Mouse (Mus musculus) stomach, postnatal 0 days (tissue): Measurements from ENCODE around the gene Adra1b. TPM values are rescaled to one million over a fixed set of nuclear protein-coding genes. Genes with fewer than 3 reads are reported as not detected.

ENCODE experiments used
- ATAC-seq: fragments of 200-750 bp; cut with Nextera tagmentation; 2 replicates; pipeline ENCODE4 v1.8.0; 2017; ENCODE audit not compliant: low FRiP score, low TSS enrichment
- DNase-seq: peaks from one replicate; pipeline ENCODE4 v3.0.0-alpha.2; 2016; ENCODE audit warnings: low spot score
- H3K27ac ChIP-seq: fragments of 300-500 bp; sonication (generic); replicated peaks from 2 replicates; pipeline ENCODE4 v1.5.1; 2014; ENCODE audit warnings: mild to moderate bottlenecking, control low read depth
- H3K27me3 ChIP-seq: fragments of 300-500 bp; sonication (generic); 2 replicates; pipeline ENCODE4 v1.6.1; 2014; ENCODE audit warnings: low read length; ENCODE audit not compliant: control insufficient read depth, insufficient read depth
- H3K36me3 ChIP-seq: fragments of 300-500 bp; sonication (generic); 2 replicates; pipeline ENCODE4 v1.6.1; 2014; ENCODE audit warnings: low read length, mixed read lengths; ENCODE audit not compliant: control insufficient read depth, insufficient read depth
- H3K4me1 ChIP-seq: fragments of 300-500 bp; sonication (generic); replicated peaks from 2 replicates; pipeline ENCODE4 v1.6.1; 2014; ENCODE audit warnings: antibody characterized with exemption; ENCODE audit not compliant: control insufficient read depth, insufficient read depth
- H3K4me2 ChIP-seq: fragments of 300-500 bp; sonication (generic); replicated peaks from 2 replicates; pipeline ENCODE4 v1.6.1; 2014; ENCODE audit warnings: low read depth, mild to moderate bottlenecking, control low read depth, moderate library complexity
- H3K4me3 ChIP-seq: fragments of 300-500 bp; sonication (generic); 2 replicates; pipeline ENCODE4 v1.5.1; 2014; ENCODE audit warnings: low read depth, low read length, control low read depth
- H3K9ac ChIP-seq: fragments of 300-500 bp; sonication (generic); 2 replicates; pipeline ENCODE4 v1.6.1; 2014; ENCODE audit warnings: mild to moderate bottlenecking, low read length, control low read depth, mixed read lengths
- H3K9me3 ChIP-seq: fragments of 300-500 bp; sonication (generic); 2 replicates; pipeline ENCODE4 v1.6.1; 2016; ENCODE audit warnings: low read length; ENCODE audit not compliant: control insufficient read depth
- CTCF ChIP-seq: IDR thresholded peaks from 2 replicates; pipeline ENCODE4 v1.5.1; 2016; ENCODE audit warnings: antibody characterized with exemption, low read depth, mild to moderate bottlenecking, moderate library complexity
- EP300 ChIP-seq: optimal IDR thresholded peaks from 2 replicates; pipeline ENCODE3; 2016; ENCODE audit warnings: antibody characterized with exemption
- WGBS: fragments of 180-500 bp; shearing (Covaris S2); extraction: QIAGEN DNeasy Blood & Tissue Kit; methylation state at CpG from one replicate; pipeline ENCODE4 v1.1.7; 2014; 5-methylcytosine and 5-hydroxymethylcytosine counted together
- polyA plus RNA-seq: library from polyadenylated mRNA; unstranded; fragments of >200 nt; fragmentation: Nextera tagmentation; extraction: Ambion mirVana; gene quantifications from 2 replicates; pipeline ENCODE4 v1.2.1, GENCODE M21; 2015

Gene Adra1b
- polyA plus RNA-seq, 1 experiment from 2014 or later, result 0.10 TPM

GRCm38 (mm10) chr11:43891457-43891856, 9.6 kb downstream of the Adra1b start:
- Histone ChIP-seq H3K27me3 (no peaks in the 10 kb centered on the region), H3K4me2 (no peak overlapping the region), H3K9ac (no peak overlapping the region), H3K36me3 (no peaks in the 10 kb centered on the region), H3K27ac (no peak overlapping the region), H3K4me3 (no peak overlapping the region), H3K4me1 (no peaks in the 10 kb centered on the region), H3K9me3 (no peaks in the 10 kb centered on the region)
- TF ChIP-seq EP300, result no peak
- no peak for TF ChIP-seq CTCF
- DNase-seq (no peak), ATAC-seq (no peak)
- WGBS, result 85% methylated on average over 3 of the region's 3 CpGs

GRCm38 (mm10) chr11:43889208-43889915, 11.6 kb downstream of the Adra1b start:
- ATAC-seq, result no peak
- WGBS, result 66% methylated on average over 8 of the region's 8 CpGs

GRCm38 (mm10) chr11:43888736-43889135, 12.3 kb downstream of the Adra1b start:
- no peak for DNase-seq
- Histone ChIP-seq H3K36me3 (no peaks in the 10 kb centered on the region), H3K9ac (no peak overlapping the region), H3K9me3 (no peaks in the 10 kb centered on the region), H3K4me2 (no peak overlapping the region), H3K27me3 (no peaks in the 10 kb centered on the region), H3K4me3 (no peak overlapping the region), H3K4me1 (no peaks in the 10 kb centered on the region), H3K27ac (no peak overlapping the region)
- TF ChIP-seq EP300, result no peak
- 83% methylated on average over 8 of the region's 8 CpGs for WGBS
- ATAC-seq, result no peak

More at GRCm38 (mm10) chr11:43889208-43889915, 11.6 kb downstream of the Adra1b start:
- no peaks in the 10 kb centered on the region for H3K4me1 ChIP-seq
- no peak overlapping the region for H3K4me3 ChIP-seq
- H3K4me2 ChIP-seq, result no peak overlapping the region
- no peaks in the 10 kb centered on the region for H3K27me3 ChIP-seq
- no peaks in the 10 kb centered on the region for H3K9me3 ChIP-seq
- H3K27ac ChIP-seq, result no peak overlapping the region
- H3K9ac ChIP-seq, result no peak overlapping the region
- H3K36me3 ChIP-seq, result no peaks in the 10 kb centered on the region
- TF ChIP-seq CTCF (no peak), EP300 (no peak)
- no peak for DNase-seq

- no peaks in the 10 kb centered on the region for H3K4me1 ChIP-seq
- no peak for ATAC-seq
- H3K27me3 ChIP-seq, result no peaks in the 10 kb centered on the region
- H3K9ac ChIP-seq, result no peak overlapping the region
- H3K4me3 ChIP-seq, result no peak overlapping the region
- no peak for DNase-seq
- no peak overlapping the region for H3K4me2 ChIP-seq
- H3K27ac ChIP-seq, result no peak overlapping the region
- no peaks in the 10 kb centered on the region for H3K36me3 ChIP-seq
- no peak for TF ChIP-seq EP300
- TF ChIP-seq CTCF, result no peak
- no peaks in the 10 kb centered on the region for H3K9me3 ChIP-seq
These were observed 13.4 kb downstream of the Adra1b start for GRCm38 (mm10) chr11:43887597-43887996.

- no peak overlapping the region for H3K4me2 ChIP-seq
- no peaks in the 10 kb centered on the region for H3K36me3 ChIP-seq
- DNase-seq (no peak), ATAC-seq (no peak)
- no peaks in the 10 kb centered on the region for H3K9me3 ChIP-seq
- H3K4me1 ChIP-seq, result no peaks in the 10 kb centered on the region
- no peaks in the 10 kb centered on the region for H3K27me3 ChIP-seq
- no peak overlapping the region for H3K27ac ChIP-seq
- TF ChIP-seq CTCF (no peak), EP300 (no peak)
- no peak overlapping the region for H3K9ac ChIP-seq
- no peak overlapping the region for H3K4me3 ChIP-seq
These were observed 16.5 kb downstream of the Adra1b start for GRCm38 (mm10) chr11:43884521-43884920.

- Histone ChIP-seq H3K9me3 (no peaks in the 10 kb centered on the region), H3K4me2 (no peak overlapping the region), H3K9ac (no peak overlapping the region), H3K36me3 (no peaks in the 10 kb centered on the region), H3K27me3 (no peaks in the 10 kb centered on the region), H3K4me1 (no peaks in the 10 kb centered on the region), H3K4me3 (no peak overlapping the region), H3K27ac (no peak overlapping the region)
- DNase-seq (no peak), ATAC-seq (no peak)
- WGBS, result 87% methylated on average over 5 of the region's 5 CpGs
- TF ChIP-seq EP300, result no peak
- no peak for TF ChIP-seq CTCF
These were observed 17.3 kb downstream of the Adra1b start for GRCm38 (mm10) chr11:43883641-43884181.
